Mouse (Mus musculus): ENCODE data around the gene Cfb.
A peak's percentile ranks its signal among the peaks of the same experiment; 100 is the strongest.
"Not testable (repeated sequence)": the region's sequence is repeated elsewhere in the genome, so short reads cannot be mapped to it uniquely, and the experiment has no call there.

Cfb gene

DNA sequence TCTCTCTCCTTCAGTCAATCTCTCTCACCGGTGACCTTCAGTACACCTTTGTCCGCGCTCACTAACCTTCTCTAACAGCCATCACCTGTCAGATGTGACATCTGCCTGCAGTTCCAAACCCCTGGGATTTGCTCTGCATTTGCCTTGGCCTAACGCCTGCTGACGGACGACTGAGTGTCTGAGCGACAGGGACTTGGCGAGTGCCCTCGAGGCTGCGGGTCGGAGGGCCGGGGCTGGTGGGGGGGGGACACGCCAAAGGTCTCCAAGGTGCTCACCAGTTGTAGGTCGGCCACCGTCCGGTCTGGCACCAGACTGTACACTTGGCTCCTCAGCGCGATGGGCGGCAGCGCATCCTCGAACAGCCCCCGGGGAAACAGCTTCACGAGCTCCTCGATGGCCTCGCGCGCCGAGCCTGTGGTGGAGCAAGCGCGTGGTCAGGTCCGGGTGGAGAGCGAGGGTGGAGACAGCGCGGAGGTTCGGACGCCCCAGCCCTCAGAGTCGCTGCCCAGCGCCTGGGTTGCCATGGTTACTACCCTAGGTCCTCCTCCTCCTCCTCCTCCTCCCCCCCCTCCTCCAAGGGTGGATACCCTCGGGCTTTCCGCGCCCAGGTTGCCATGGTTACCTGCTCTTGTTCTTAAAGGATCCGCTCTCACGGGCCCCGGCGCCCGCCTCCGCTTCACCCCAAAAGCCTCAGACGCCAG lies 26.0 kb downstream of the Cfb start:
- DNase-seq = peak; percentile 57

DNA sequence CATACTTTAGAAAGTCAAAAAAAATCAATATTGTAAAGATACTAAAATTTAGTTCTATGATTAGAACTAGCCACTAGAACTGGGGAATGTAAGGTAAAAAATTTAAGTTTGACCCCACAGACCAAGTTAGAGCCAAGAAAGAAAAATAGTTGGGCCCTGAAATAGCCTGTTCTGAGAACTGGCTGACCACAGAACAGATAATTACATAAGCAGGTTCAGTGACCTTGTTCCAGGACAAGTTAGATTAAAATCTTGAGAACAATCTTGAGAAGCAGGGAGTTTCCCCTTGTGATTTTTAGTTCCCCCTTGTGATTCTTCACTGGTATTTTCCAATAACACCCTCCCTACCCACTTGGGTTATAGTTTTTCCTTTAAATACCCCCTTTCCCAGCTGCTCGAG lies 31.5 kb downstream of the Cfb start:
- not testable (repeated sequence) for DNase-seq

GRCm38 (mm10) chr17:34814818-34815370 lies 47.4 kb downstream of the Cfb start:
- no peak for DNase-seq

DNA sequence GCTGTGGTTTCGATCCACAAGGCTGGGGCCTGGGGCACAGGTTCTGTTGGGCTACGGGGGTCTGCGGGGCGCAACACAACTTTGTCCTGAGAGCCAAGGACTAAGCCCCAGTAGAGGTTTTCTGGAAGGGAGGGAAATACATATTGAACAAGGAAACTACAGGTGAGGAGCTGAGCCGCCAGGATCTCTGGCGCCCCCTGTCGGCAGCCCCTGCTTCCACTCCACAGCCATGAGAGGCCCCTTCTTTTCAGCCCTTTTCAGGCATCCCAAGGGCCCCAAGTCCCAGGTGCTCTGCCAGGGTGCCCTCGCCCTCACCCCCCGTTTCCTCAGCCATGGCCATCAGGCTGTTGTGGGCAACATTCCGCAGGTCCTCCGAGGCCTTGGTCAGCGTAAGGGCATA lies 48.6 kb downstream of the Cfb start:
- DNase-seq = peak; percentile 27

GRCm38 (mm10) chr17:34811275-34811674 lies 51.0 kb downstream of the Cfb start:
- no peak for DNase-seq

- DNase-seq = not testable (repeated sequence)
Measured at GRCm38 (mm10) chr17:34810811-34811210, 51.5 kb downstream of the Cfb start.

GRCm38 (mm10) chr17:34810411-34810810 lies 51.9 kb downstream of the Cfb start:
- DNase-seq = not testable (repeated sequence)

GRCm38 (mm10) chr17:34808599-34809205 lies 53.6 kb downstream of the Cfb start:
- DNase-seq = no peak

DNA sequence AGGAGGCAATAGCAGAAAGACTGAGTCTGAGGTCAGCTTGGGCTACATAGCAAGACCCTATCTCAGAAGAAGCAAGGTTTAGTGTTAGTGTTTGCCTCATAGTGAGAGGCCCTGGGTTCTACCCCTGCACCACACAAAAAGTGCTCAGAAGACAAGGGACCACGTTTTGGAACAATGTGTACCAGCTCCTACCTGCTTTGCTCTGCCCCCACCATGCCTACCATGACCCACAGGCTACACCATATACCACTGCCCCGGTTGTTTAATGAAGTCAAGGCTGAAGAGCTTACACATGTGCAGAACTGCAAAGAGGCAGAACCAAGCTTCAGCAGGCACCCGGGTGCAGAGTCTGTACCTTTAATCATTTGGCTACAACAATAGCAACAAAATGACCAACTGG lies 55.1 kb downstream of the Cfb start:
- DNase-seq = no peak
